Mouse (Mus musculus) stomach, postnatal 0 days (tissue): ENCODE data around the gene Car5a.

Experiments
- CTCF ChIP-seq: IDR thresholded peaks from 2 replicates; pipeline ENCODE4 v1.5.1; 2016; ENCODE audit warnings: antibody characterized with exemption, low read depth, mild to moderate bottlenecking, moderate library complexity
- EP300 ChIP-seq: optimal IDR thresholded peaks from 2 replicates; pipeline ENCODE3; 2016; ENCODE audit warnings: antibody characterized with exemption

DNA sequence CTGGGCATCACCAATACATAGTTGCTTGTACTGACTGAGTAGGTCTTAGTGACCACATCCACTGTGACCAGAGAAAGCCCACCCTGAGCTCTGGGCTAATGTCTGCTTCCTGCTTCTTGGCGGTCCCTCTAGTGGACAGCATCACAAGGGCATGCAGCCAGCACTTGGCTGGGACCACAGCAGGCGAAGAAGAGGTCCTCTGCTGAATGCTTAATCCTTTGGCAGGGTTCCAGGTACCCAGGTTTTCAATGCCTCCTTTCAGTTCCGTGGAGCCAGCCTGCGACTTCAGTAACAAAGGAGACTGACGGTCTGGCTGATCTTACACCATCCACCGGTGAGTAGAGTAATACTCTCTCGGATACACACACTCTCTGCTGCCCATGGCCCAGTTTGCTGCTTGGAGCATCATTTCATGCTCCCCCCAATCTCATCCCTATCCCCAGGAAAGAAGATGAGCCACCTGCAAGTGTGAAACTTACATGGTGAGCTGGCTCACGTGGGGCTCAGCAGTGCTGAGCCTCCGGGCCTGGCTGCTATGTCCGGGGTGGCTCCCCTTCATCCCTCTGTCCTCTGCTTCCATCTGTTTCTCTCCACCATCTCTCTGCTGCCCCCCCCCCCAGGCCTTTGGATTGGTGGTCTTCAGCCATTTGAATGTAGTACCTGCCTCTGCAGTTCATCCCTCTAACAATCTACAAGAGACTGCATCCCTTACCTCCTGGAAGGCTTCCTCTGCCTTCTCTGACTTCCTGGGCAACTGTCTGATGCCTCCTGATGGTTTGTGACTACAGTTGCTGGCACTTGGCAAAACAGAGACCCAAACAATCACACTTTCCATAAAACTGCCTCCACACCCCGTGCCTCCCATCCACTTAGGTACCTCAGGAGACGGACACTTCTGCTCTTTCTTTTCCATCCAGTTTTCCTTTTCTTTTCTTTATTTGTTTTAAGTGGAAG, 9.1 kb downstream of the Car5a start:
- peak; percentile 69 for TF ChIP-seq CTCF
- no peak for TF ChIP-seq EP300
